Mouse (Mus musculus): Measurements from ENCODE around the gene Gbf1.

DNA sequence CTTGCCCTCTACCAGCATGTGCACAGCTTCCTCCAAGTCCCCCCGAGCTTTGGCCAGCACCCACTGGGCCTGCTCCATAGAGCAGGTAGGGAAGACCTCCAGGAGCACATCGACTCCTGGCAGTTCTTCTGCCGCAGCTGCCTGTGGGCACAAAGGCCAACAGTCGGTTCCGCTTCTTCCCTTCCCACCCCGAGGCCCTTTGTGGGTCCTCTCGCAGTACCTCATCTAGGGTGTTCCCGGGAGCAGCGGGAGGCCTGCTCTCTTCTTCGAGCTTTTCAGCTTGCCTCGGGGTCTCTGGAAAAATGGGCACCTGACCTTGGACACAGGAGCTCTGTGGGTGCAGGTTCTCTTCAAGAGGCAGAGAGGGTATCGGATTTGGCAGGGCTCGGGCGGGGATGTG is 179.0 kb downstream of the Gbf1 start:
- TF ChIP-seq CTCF (IDR thresholded peaks at IDR 0.05; ENCODE audit: borderline replicate concordance, insufficient read depth, low read length) (no peak), POLR2A (IDR thresholded peaks at IDR 0.05; ENCODE audit: low read depth, low read length) (no peak)
